Mouse (Mus musculus) layer of hippocampus, adult 2 months (tissue): ENCODE measurements around the gene Acvr2b. TPM values are rescaled to one million over a fixed set of nuclear protein-coding genes. Genes with fewer than 3 reads are reported as not detected.
"Not testable (repeated sequence)": the region's sequence is repeated elsewhere in the genome, so short reads cannot be mapped to it uniquely, and the experiment has no call there.

Experiments
- DNase-seq, 2 experiments: peaks; one replicate each; pipeline ENCODE4 v3.0.0; 2022; ENCODE audit warnings: low spot score in 2 of 2
- H3K27ac ChIP-seq: fragments of 200-600 bp; 2 replicates; pipeline ENCODE4 v1.8.1; 2022
- H3K4me3 ChIP-seq: fragments of 200-600 bp; 2 replicates; pipeline ENCODE4 v1.8.1; 2022; ENCODE audit warnings: mild to moderate bottlenecking
- CTCF ChIP-seq: fragments of 200-600 bp; conservative IDR thresholded peaks from 2 replicates; pipeline ENCODE4 v1.8.1; 2022; ENCODE audit warnings: antibody characterized with exemption, mild to moderate bottlenecking, moderate library complexity
- long read RNA-seq, 2 experiments: library from polyadenylated mRNA; stranded (forward); transcript quantifications; one replicate each; pipeline ENCODE4 v2.0.0; 2021; ENCODE audit warnings: borderline mapping rate in 2 of 2
- total RNA-seq, 2 experiments: library from RNA; stranded (reverse); gene quantifications; 2 replicates each; pipeline ENCODE4 v1.2.3; 2021

The Acvr2b gene
- 10 to 100 TPM; 13.9 to 14.8 TPM for total RNA-seq
- long read RNA-seq, experiment 1, transcript Acvr2b-205 (11 exons, 3,175 nt): major isoform, 6 of 10 reads
- long read RNA-seq, experiment 1, partial matches to known transcripts: 0 of 10 reads
- long read RNA-seq, experiment 1, other reads (novel, unspliced or antisense): 3 of 10 reads
- long read RNA-seq, experiment 2, transcript Acvr2b-205 (11 exons, 3,175 nt): major isoform, 10 of 15 reads
- long read RNA-seq, experiment 2, partial matches to known transcripts: 1 of 15 reads
- long read RNA-seq, experiment 2, other reads (novel, unspliced or antisense): 4 of 15 reads

- peak within 1 kb of the TSS; percentile 95 for H3K27ac ChIP-seq
- H3K4me3 ChIP-seq: peak within 1 kb of the TSS; percentile 75
- TF ChIP-seq CTCF: peak; percentile 73
- DNase-seq: peak; percentile 90 to 91
Observed at GRCm38 (mm10) chr9:119401801-119402214, at the start of gene Acvr2b. TSS of gene Acvr2b (plus strand) at chr9:119402118.

DNA sequence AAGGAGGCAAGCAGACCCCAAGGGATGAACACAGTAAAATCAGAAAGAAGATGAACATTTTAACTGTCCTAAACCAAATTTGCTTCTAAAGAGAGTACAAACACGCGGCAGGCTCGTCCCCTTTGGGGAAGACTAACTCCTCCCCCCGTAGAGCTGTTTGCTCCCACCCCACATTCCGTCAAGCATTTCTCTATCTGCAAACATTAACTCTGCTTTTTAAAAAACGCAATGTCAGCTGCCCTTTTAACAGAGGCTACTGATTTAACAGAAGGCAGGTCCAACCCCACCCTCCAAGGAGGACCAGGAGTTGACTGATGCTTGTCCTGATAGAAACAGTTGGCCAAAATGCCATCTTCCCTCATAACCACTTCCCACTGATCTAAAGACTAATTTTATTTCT is 48.0 kb upstream of the Acvr2b start:
- Histone ChIP-seq H3K4me3 (no peak overlapping the region), H3K27ac (no peak overlapping the region)
- DNase-seq: no peak
- no peak for TF ChIP-seq CTCF

DNA sequence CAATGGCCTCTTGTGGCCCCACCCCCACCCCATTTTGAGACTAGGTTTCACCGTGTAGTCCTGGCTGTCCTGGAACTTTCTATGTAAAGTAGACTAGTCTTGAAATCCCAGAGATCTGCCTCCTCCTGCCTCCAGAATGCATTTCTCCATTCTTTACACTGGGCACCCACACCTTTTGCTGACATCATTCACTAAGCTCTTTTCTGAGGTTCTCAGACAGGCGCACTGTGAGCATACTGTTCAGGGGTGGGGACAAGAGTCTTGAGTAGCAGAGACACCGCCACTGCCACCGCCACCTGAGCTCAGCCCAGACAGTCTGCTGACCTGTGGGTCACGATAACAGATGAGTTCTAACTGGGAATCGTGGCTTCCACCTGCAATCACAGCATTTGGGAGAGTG is 46.0 kb upstream of the Acvr2b start:
- DNase-seq: no peak
- Histone ChIP-seq H3K27ac (no peak overlapping the region), H3K4me3 (no peak overlapping the region)
- TF ChIP-seq CTCF: no peak

- peak within 1 kb of the TSS; percentile 70; the same call in 1 of the 2 replicates for H3K27ac ChIP-seq
- peak; percentile 85 to 88 for DNase-seq
- peak within 1 kb of the TSS; percentile 78 for H3K4me3 ChIP-seq
- peak; percentile 89 for TF ChIP-seq CTCF
Observed at GRCm38 (mm10) chr9:119357331-119358057, 44.4 kb upstream of the Acvr2b start, which contains the start of gene Xylb. TSS of gene Xylb (plus strand) at chr9:119357381.

- DNase-seq: no peak
- peak overlapping the region; percentile 78 for H3K4me3 ChIP-seq
- no peak for TF ChIP-seq CTCF
- no peak overlapping the region for H3K27ac ChIP-seq
Observed at GRCm38 (mm10) chr9:119358058-119358429, 43.9 kb upstream of the Acvr2b start.

DNA sequence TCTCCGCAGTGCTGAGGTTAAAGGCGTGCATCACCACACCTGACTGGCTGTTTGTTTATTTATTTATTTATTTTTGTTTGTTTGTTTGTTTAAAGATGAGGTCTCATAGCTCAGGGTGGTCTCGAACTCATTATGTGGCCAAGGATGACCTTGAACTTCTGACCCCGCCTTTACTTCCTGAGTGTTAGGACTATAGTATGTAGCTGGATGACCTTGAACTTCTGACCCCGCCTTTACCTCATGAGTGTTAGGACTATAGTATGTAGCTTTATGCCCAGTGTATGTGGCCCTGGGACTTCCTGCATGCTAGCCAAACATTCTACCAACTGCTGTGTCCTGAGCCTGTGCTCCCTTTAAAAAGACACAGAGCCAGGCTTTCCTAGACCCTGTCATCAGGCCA is 40.5 kb upstream of the Acvr2b start:
- no peak overlapping the region for H3K4me3 ChIP-seq
- H3K27ac ChIP-seq: no peak overlapping the region
- DNase-seq: no peak
- TF ChIP-seq CTCF: no peak

- no peak for TF ChIP-seq CTCF
- no peak for DNase-seq
- Histone ChIP-seq H3K4me3 (no peak overlapping the region), H3K27ac (no peak overlapping the region)
Observed at GRCm38 (mm10) chr9:119363229-119363628, 38.7 kb upstream of the Acvr2b start.

DNA sequence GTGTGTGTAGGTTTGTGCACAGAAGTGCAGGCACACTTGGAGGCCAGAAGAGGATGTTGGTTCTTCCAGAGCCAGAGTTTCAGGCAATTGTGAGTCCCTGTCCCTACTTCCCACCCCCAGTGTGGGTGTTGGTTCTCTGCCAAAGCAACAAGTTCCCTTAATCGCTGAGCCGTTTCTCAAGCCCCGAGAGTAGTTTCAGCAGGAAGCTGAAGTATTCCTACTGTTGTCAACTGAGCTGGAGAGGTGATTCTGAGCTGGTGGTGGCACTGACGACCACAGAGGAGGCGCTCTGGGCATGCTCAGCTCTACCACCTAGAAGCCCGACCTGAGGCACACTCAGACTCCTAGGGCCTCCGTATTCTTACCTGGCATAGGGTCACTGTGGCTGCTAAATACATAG is 36.6 kb upstream of the Acvr2b start, which contains the start of gene Slc22a14:
Slc22a14 (minus strand) TSS at position 270 of the 400 bp plus-strand sequence.
- no peak for DNase-seq
- Histone ChIP-seq H3K4me3 (no peak within 1 kb of the TSS), H3K27ac (no peak within 1 kb of the TSS)
- no peak for TF ChIP-seq CTCF

DNA sequence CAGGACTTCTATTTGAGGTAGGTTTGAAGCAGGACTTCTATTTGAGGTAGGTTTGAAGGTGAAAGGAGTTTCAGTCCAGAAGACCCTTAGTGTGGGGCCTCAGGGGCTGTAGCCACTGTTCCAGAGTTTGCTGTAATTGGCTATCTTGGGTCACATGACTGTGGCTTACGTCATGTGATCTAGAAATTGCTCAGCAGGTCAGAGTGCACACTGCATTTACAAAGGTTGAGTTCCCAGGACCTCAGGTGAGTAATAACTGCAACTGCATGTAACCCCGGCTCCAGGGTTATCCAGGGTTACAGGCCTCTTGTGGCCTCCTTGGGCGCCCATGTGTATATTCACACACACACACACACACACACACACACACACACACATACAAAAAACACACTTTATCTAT is 33.6 kb upstream of the Acvr2b start:
- DNase-seq: no peak
- TF ChIP-seq CTCF: no peak

GRCm38 (mm10) chr9:119370770-119371169 is 31.1 kb upstream of the Acvr2b start:
- peak; percentile 44 for TF ChIP-seq CTCF
- DNase-seq, H3K27ac ChIP-seq, H3K4me3 ChIP-seq: not testable (repeated sequence)

More for the DNA sequence above, 33.6 kb upstream of the Acvr2b start:
- no peak overlapping the region for H3K27ac ChIP-seq
- no peak overlapping the region for H3K4me3 ChIP-seq

DNA sequence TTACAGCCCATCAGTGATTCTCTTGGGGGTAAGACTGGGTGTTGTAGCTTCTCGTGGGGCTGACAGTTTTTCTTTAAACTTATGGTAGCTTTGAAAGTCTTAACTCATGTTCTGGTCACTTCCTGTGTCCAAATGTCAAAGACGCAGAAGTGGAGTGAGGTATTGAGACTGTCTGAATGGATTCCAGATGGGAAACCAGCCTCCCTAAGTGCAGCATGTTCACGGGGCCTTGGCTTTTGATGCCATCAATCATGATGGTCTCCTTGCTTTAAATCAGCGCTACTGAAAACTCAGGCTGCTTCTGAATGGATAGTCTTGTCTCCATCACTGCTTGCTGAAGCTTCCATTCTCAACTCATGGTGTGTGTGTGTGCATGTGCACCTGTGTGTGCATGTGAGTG is 30.7 kb upstream of the Acvr2b start:
- H3K27ac ChIP-seq: no peak overlapping the region
- DNase-seq: no peak
- H3K4me3 ChIP-seq: no peak overlapping the region
- TF ChIP-seq CTCF: no peak

- no peak for DNase-seq
- Histone ChIP-seq H3K4me3 (no peak overlapping the region), H3K27ac (no peak overlapping the region)
- no peak for TF ChIP-seq CTCF
Observed at GRCm38 (mm10) chr9:119375008-119375407, 26.9 kb upstream of the Acvr2b start.

- Histone ChIP-seq H3K4me3 (no peak overlapping the region), H3K27ac (no peak overlapping the region)
- TF ChIP-seq CTCF: no peak
- no peak for DNase-seq
Observed at GRCm38 (mm10) chr9:119375556-119375955, 26.4 kb upstream of the Acvr2b start.

DNA sequence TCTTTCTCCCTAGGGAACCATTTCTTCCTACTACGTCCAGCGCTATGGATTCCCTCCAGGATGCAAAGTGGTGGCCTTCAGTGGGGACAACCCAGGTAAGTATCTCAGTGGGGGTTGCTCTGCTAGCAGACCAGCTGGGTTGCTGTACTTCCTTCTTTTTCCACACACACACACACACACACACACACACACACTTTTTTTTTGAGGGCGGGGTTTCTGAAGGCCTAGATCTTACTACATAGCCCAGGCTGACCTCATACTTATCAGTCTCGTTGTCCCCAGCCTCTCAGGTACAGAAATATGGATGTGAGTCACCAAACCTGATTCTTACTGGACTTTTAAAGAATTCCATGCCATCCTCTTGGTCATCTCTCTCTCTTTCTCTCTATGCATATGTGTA is 23.7 kb upstream of the Acvr2b start:
- DNase-seq: no peak
- H3K27ac ChIP-seq: no peak overlapping the region
- H3K4me3 ChIP-seq: no peak overlapping the region
- TF ChIP-seq CTCF: no peak
